Mouse (Mus musculus) forebrain, postnatal 0 days (tissue): ENCODE measurements at regions not wholly inside any gene's neighbourhood (a gene's known extent, or its start where the extent isn't known, plus 50 kb on each side); places are given as distances from the start of the nearest gene placed in this dataset.

Source experiments
- ATAC-seq: fragments of 200-750 bp; cut with Nextera tagmentation; 2 replicates; pipeline ENCODE4 v1.8.0; 2017; ENCODE audit warnings: mild to moderate bottlenecking, moderate library complexity
- DNase-seq: peaks from one replicate; pipeline ENCODE4 v3.0.0-alpha.2; 2015
- H3K27ac ChIP-seq: fragments of 300-500 bp; sonication (generic); 2 replicates; pipeline ENCODE4 v1.5.1; 2014; ENCODE audit warnings: low read depth, mild to moderate bottlenecking, antibody characterized with exemption, low read length, moderate library complexity, mixed read lengths
- H3K27me3 ChIP-seq: fragments of 300-500 bp; sonication (generic); 2 replicates; pipeline ENCODE4 v1.6.1; 2014; ENCODE audit warnings: mild to moderate bottlenecking, low read length, mixed read lengths; ENCODE audit not compliant: insufficient read depth
- H3K36me3 ChIP-seq: fragments of 300-500 bp; sonication (generic); 2 replicates; pipeline ENCODE4 v1.6.1; 2014; ENCODE audit warnings: mild to moderate bottlenecking, moderate library complexity; ENCODE audit not compliant: insufficient read depth
- H3K4me1 ChIP-seq: fragments of 300-500 bp; sonication (generic); 2 replicates; pipeline ENCODE4 v1.6.1; 2014; ENCODE audit warnings: antibody characterized with exemption; ENCODE audit not compliant: insufficient read depth
- H3K4me2 ChIP-seq: fragments of 300-500 bp; sonication (generic); 2 replicates; pipeline ENCODE4 v1.6.1; 2014; ENCODE audit warnings: low read depth, mild to moderate bottlenecking, moderate library complexity
- H3K4me3 ChIP-seq: fragments of 300-500 bp; sonication (generic); 2 replicates; pipeline ENCODE4 v1.5.1; 2014; ENCODE audit warnings: low read depth, low read length, mixed read lengths
- H3K9ac ChIP-seq: fragments of 300-500 bp; sonication (generic); 2 replicates; pipeline ENCODE4 v1.6.1; 2014; ENCODE audit warnings: mild to moderate bottlenecking
- H3K9me3 ChIP-seq: fragments of 300-500 bp; sonication (generic); 2 replicates; pipeline ENCODE4 v1.6.1; 2016; ENCODE audit warnings: low read length
- CTCF ChIP-seq: sonication (generic); IDR thresholded peaks from 2 replicates; pipeline ENCODE4 v1.5.1; 2016; ENCODE audit warnings: antibody characterized with exemption, control low read depth, low read depth
- WGBS: fragments of 180-500 bp; shearing (Covaris S2); extraction: QIAGEN DNeasy Blood & Tissue Kit; methylation state at CpG from one replicate; pipeline ENCODE4 v1.1.7; 2014; 5-methylcytosine and 5-hydroxymethylcytosine counted together
- microRNA-seq, 2 experiments: library from miRNA; unstranded; fragments of <30 nt; microRNA quantifications; one replicate each; pipeline ENCODE4; 2016

DNA sequence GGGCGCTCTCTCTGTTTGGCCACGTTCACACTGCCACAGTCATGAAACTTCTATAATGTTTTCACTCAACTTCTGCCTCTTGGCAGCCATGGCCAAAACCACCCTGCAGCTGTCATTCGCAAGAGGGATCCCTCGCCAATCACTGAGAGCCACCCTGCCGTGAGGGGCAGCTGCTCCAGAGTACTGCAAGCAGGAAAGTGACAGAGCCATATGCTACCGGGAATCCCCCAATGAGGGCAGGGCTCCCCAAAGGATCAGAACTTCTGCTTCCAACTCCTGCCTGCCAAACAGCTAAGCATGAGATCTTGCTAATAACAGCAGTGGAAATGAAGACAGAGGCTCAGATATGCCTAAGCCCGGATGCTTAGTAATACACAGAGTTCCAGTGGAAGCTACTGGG, 52.0 kb upstream of the Man2a1 start:
- DNase-seq (peak; percentile 59), ATAC-seq (peak; percentile 94)
- H3K27me3 ChIP-seq: no peaks in the 10 kb centered on the region
- no peaks in the 10 kb centered on the region for H3K9me3 ChIP-seq
- no peaks in the 10 kb centered on the region for H3K4me1 ChIP-seq
- WGBS: 17% methylated on average over 7 of the region's 7 CpGs
- no peak overlapping the region for H3K4me2 ChIP-seq
- no peak for TF ChIP-seq CTCF
- no peak overlapping the region for H3K27ac ChIP-seq
- no peak overlapping the region for H3K4me3 ChIP-seq
- no peak overlapping the region for H3K9ac ChIP-seq
- no peaks in the 10 kb centered on the region for H3K36me3 ChIP-seq

DNA sequence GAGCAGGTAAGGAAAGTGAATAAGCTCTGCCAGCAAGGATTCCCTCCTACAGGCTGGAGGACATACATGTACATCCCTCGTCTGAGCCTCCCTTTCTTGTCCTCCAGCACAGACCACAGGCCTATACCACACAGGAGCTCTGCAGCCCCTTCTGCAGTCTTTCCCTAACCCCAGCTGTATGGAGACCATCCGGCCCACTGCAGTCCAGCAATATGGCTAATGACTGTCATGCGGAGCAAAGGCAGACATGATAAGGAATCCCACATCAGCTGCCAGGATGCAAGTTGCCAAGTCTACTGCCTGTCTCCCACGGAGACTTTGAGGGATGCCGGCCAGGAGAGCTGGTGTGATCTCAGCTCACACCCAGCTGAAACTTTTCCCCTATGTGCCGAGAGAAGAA, 50.5 kb upstream of the Man2a1 start:
- H3K4me2 ChIP-seq: no peak overlapping the region
- no peak overlapping the region for H3K9ac ChIP-seq
- WGBS: 53% methylated on average over 6 of the region's 6 CpGs
- no peak for TF ChIP-seq CTCF
- H3K4me3 ChIP-seq: no peak overlapping the region
- H3K27me3 ChIP-seq: no peaks in the 10 kb centered on the region
- no peak for ATAC-seq
- H3K9me3 ChIP-seq: no peaks in the 10 kb centered on the region
- no peak overlapping the region for H3K27ac ChIP-seq
- DNase-seq: no peak
- no peaks in the 10 kb centered on the region for H3K4me1 ChIP-seq
- H3K36me3 ChIP-seq: no peaks in the 10 kb centered on the region

Small RNA genes in the stretch of these regions (microRNA-seq; reads per million reads assigned to microRNA genes)
- 0 reads per million in 2 experiments for gene Mir6420
